Mouse (Mus musculus) adrenal gland, adult 10 weeks (tissue): Measurements from ENCODE around the gene Gm2310. TPM values are rescaled to one million over a fixed set of nuclear protein-coding genes. Genes with fewer than 3 reads are reported as not detected.

Experiments
- polyA plus RNA-seq: library from polyadenylated mRNA; stranded (reverse); fragments of 350-450 nt; fragmentation: Illumina TruSeq; extraction: RNeasy Lipid Tissue Mini Kit (QIAGEN cat#74804); gene quantifications from one replicate; pipeline ENCODE4 v1.2.3, GENCODE M21; 2014; ENCODE audit warnings: low read depth, low replicate concordance

The Gm2310 gene
- not detected for polyA plus RNA-seq

DNA sequence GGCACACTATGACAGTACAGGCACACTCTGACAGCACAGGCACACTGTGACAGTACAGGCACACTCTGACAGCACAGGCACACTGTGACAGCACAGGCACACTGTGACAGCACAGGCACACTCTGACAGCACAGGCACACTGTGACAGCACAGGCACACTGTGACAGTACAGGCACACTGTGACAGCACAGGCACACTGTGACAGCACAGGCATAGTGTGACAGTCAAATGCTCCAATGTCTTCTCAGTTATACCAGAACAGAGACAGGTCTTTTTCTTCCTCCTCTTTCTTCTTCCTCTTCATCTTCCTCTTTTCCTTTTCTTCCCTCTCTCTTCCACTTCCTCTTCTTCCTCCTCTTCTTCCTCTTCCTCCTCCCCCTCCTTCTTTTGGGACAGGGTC, at the start of gene Gm2310:
Gm2310 (minus strand) TSS at position 101 of the 400 bp plus-strand sequence.

Other genes starting within 250 kb of the Gm2310 start
- gene Nipbl, start 75.5 kb downstream of the Gm2310 start, polyA plus RNA-seq = 105 TPM
- 25.1 TPM for gene Slc1a3, start 190.8 kb upstream of the Gm2310 start, polyA plus RNA-seq